Mouse (Mus musculus) left cerebral cortex, adult 18-20 months (tissue): ENCODE results near the gene Olfr770. TPM values are rescaled to one million over a fixed set of nuclear protein-coding genes. Genes with fewer than 3 reads are reported as not detected.
"Not testable (repeated sequence)": the region's sequence is repeated elsewhere in the genome, so short reads cannot be mapped to it uniquely, and the experiment has no call there.

ENCODE experiments used
- DNase-seq, 2 experiments: peaks; one replicate each; pipeline ENCODE4 v3.0.0; 2021 to 2022; ENCODE audit warnings: low spot score in 2 of 2, mixed read lengths in 1 of 2
- long read RNA-seq, 2 experiments: library from polyadenylated mRNA; stranded (forward); transcript quantifications; one replicate each; pipeline ENCODE4 v2.0.0; 2021
- total RNA-seq, 2 experiments: library from RNA; stranded (reverse); gene quantifications; 2 replicates each; pipeline ENCODE4 v1.2.3; 2021

The Olfr770 gene
- total RNA-seq, result not detected
- long read RNA-seq, experiment 1, result 0 reads
- long read RNA-seq, experiment 2, result 0 reads

DNA sequence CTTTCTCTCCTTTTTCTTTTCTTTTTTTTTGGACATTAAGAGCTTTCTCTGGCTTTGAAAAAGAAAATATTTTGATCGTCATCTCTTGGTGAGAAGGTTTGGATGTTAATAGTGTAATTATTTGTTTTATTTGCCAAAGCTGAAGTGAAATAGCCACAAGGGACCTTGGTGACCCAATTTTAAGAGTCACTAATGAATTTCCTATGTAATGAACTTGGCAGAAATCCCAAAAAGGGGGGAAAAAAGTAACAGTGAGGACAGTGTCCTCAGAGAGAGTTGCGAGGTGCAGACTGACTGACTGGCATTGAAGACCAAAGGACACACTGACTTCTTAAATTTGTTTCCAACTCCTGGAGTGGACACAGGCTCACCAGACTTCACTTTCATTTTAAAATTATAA is at the start of gene Olfr770:
Gene Olfr770 (minus strand): TSS at position 101 of the 400 bp plus-strand sequence.
- no peak for DNase-seq

DNA sequence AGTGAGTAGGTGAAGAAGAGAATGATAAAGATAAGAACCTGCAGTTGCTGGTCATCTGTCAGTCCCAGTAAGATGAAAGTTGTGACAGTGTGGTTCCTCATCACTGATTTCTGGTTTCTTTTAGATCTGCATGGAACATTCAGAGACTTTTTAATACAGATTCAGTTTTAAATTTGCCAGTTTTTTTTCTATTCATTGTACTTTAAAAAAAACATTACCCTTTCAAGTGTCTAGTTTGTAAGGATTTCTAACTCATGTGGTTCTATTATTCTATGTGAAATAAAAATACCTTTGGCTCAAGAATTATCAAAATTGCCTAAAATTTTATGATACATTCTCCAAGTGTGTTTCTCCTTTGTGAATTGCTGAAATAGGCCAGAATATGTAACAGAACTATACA is 48.5 kb upstream of the Olfr770 start, which contains the start of gene Olfr773:
Gene Olfr773 (minus strand): TSS at position 101 of the 400 bp plus-strand sequence.
- not testable (repeated sequence) for DNase-seq

DNA sequence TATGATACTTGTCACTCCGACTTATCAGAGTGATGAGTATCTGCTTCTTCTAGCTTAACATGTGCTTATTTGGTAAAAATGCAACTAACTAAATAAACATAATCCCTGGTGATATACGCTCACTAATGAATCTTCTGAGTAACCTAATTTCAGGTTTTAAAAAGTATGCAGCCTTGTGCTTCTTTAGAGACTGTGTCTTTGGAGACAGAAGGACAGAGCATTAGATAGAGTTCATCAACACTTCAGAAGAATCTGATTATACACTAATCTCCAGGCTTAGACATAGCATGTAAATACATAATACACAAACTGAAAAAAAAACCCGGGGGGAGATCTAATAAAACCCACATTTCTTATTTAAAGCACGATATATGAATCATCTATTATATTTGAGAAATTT is 39.0 kb upstream of the Olfr770 start, which contains the start of gene Olfr772:
Gene Olfr772 (minus strand): TSS at position 101 of the 400 bp plus-strand sequence.
- not testable (repeated sequence) for DNase-seq

DNA sequence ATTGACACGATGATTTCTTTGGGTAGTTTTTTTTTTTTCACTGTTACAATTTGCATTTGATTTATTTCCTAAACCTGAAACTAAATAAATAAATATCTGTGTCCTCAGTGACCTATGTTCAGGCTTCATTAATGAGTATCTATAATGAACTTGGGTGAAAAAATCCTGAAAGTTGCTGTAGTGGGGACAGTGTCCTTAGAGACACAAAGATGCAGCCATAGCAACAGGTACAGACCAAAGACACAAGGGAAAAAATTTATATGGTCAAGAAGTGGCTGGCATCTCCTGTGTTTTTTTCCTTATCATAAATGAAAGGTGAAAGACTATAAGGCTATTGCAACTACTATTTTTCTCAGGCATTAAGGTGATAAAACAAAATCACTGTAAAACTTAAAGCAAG is 25.9 kb upstream of the Olfr770 start, which contains the start of gene Olfr771:
Gene Olfr771 (minus strand): TSS at position 101 of the 400 bp plus-strand sequence.
- DNase-seq, result no peak

DNA sequence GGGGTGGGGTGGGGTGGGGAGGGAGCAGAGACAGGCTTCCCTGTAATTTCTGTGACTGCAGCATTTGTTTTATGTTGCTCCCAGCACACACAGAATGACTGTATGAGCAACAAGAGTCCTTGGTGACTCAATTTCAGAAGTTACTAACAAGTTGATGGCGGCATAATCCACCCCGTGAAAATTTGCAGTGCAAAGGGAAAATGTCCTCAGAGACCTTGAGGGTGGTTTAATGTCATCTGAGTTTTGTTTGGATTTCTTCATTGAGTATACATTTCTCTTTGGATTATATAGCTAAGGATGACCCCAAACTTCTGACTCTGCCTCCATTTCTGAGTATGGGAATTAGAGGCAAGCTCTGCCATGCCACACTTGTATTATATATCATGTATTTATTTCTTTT is 21.0 kb downstream of the Olfr770 start, which contains the start of gene Olfr769:
Gene Olfr769 (minus strand): TSS at position 101 of the 400 bp plus-strand sequence.
- no peak for DNase-seq

DNA sequence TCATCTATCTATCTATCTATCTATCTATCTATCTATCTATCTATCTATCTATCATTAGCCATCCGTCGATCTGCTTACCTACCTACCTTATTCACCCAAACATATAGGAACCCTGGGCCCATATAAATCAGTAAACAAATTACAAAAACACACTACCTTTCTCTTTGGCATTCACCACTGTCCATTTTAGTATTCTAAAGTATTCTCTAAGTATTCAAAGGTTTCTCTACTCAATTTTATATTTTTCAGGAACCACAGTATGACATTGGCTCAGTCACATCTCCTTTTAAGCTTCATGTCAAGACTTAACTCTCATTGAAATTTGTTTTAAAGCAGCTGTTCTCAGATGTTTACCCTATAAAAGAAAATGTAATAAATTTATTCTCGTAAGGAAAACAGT is 23.7 kb downstream of the Olfr770 start:
- DNase-seq, result no peak

DNA sequence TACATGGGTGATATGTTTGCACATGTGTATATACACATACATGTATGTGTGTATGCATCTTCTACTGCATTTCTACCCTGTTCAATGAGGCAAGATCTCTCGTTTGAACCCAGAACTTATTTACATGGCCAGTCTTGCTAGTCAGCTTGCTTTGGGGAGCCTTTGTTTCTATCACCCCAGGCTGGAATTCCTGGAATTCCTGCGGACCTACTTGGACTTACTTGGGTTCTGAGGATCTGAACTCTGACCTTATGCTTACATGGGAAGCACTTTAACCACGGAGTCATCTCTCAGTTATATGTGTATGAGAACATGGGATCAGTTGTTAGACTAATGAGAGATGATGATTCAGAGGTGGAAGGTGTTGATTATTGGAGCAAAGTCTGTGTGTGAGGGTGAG is 37.6 kb downstream of the Olfr770 start:
- no peak for DNase-seq

DNA sequence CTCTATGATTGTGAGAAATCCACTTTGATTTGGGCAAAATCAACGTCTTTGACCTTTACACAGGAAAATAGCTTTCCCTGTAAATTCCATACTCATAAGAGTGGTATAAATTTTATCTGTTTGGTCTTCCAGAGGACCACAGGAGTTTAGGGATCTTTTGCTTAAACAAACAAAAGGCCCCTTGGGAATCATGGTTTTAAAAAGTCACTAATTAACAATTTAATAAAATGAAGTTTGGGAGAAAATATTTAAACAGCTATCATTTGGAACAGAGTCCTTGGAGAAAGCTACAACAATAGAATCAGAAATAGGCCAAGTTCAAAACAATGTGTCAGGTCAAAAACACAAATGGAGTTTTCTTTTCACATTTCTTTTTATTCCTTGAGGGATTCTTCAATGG is 39.5 kb downstream of the Olfr770 start, which contains the start of gene Olfr768:
Gene Olfr768 (minus strand): TSS at position 101 of the 400 bp plus-strand sequence.
- no peak for DNase-seq

DNA sequence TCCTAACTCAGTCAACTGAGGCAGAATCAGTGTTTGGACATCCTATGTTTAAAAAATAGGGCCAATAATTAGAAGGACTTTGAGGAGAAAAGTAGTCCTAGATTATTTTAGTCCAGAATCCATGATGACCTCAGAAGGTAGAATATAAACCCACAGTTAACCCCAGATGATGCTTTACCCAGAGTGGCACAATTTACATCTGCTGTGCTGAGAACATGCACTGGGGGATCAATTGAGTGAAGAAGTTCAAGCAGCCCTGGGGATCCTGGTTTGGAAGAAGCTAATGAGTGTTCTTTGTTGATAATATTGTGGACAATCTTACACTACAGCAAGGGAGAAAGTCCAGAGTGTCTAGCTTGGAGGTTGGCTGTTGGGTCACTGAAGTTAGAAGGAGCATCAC is 56.0 kb downstream of the Olfr770 start, which contains the start of gene Olfr767:
Gene Olfr767 (minus strand): TSS at position 101 of the 400 bp plus-strand sequence.
- not testable (repeated sequence) for DNase-seq

Other genes starting within 250 kb of the Olfr770 start
- gene Gdf11, start 247.3 kb downstream of the Olfr770 start, total RNA-seq, result 10 to 100 TPM; 12.5 to 15.2 TPM
- gene Cd63, start 238.0 kb downstream of the Olfr770 start, total RNA-seq, result 10 to 100 TPM; 69.1 to 71.4 TPM
- gene Rdh5, start 216.1 kb downstream of the Olfr770 start, total RNA-seq, result 1 to 10 TPM; 3.6 to 7.6 TPM
- 10 to 100 TPM; 79.8 to 82.3 TPM for gene Bloc1s1, start 215.0 kb downstream of the Olfr770 start, total RNA-seq
- gene Itga7, start 205.2 kb downstream of the Olfr770 start, total RNA-seq, result 10 to 100 TPM; 13.5 TPM
- gene Mettl7b, start 178.0 kb downstream of the Olfr770 start, total RNA-seq, result not detected
- not detected for gene Olfr9, start 149.6 kb downstream of the Olfr770 start, total RNA-seq
- not detected for gene Olfr763, start 128.2 kb downstream of the Olfr770 start, total RNA-seq
- gene Olfr764-ps1, start 99.1 kb downstream of the Olfr770 start, total RNA-seq, result not detected
- gene Olfr765, start 89.0 kb downstream of the Olfr770 start, total RNA-seq, result not detected
- gene Olfr766-ps1, start 70.0 kb downstream of the Olfr770 start, total RNA-seq, result not detected
- not detected for gene Olfr767, start 56.1 kb downstream of the Olfr770 start, total RNA-seq
- gene Olfr768, start 39.6 kb downstream of the Olfr770 start, total RNA-seq, result not detected
- not detected for gene Olfr769, start 21.1 kb downstream of the Olfr770 start, total RNA-seq
- gene Olfr771, start 25.8 kb upstream of the Olfr770 start, total RNA-seq, result not detected
- not detected for gene Olfr772, start 38.9 kb upstream of the Olfr770 start, total RNA-seq
- not detected for gene Olfr773, start 48.4 kb upstream of the Olfr770 start, total RNA-seq
- not detected for gene Olfr774, start 97.2 kb upstream of the Olfr770 start, total RNA-seq
- not detected for gene Olfr775, start 109.4 kb upstream of the Olfr770 start, total RNA-seq
- not detected for gene Olfr776, start 120.1 kb upstream of the Olfr770 start, total RNA-seq
- gene Olfr777, start 132.5 kb upstream of the Olfr770 start, total RNA-seq, result not detected
- gene Olfr780, start 179.1 kb upstream of the Olfr770 start, total RNA-seq, result not detected
- not detected for gene Olfr781, start 189.9 kb upstream of the Olfr770 start, total RNA-seq
- not detected for gene Olfr782, start 209.9 kb upstream of the Olfr770 start, total RNA-seq
- gene Olfr784, start 245.1 kb upstream of the Olfr770 start, total RNA-seq, result under 1 TPM; 0.14 to 0.21 TPM